ENCODE assay signal across 11 mouse cellular contexts in the genomic region with DNA sequence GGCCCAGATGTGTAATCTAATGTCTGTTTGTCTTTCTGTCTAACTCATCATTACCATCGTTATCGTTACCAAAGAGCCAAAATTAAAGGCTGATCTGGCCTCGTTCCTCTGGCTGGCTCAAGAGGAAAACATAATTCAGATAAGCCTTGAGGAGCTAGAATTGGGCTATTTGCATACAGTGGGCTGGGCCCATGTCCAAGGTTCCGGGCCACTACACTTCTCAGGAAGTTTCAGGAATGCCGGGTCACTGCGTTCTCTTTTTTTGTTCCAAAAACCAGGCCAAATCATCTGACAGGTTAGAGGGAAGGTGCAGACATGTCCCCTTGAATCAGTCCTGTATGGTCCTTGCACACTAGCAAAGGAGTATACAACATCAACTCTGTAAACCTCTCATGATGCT.
A peak's percentile ranks its signal among the peaks of the same experiment; 100 is the strongest.
DNase-seq lines count a peak whose midpoint lies in the region; ATAC-seq lines count a peak whose summit lies in the region.
"Had no signal": no experiment of that assay in that cellular context is flagged by ENCODE, and none has a peak within 500 bp of the region (broad histone marks: within the 10 kb centered on the region; RNA-seq: fewer than 3 reads in every experiment).

No protein-coding gene starts in this region.

- WGBS in kidney, embryonic 15.5 days: 53% methylated on average over 6 of the region's 6 CpGs
- WGBS in intestine, embryonic 15.5 days: 66% methylated on average over 6 of the region's 6 CpGs

- DNase-seq in adrenal gland, adult 2 months: peak; percentile 24
- no peak for DNase-seq in adrenal gland, postnatal 4 days (ENCODE audit: low spot score in 2 of 2)
- peak; percentile 60 for DNase-seq in kidney, adult 18-20 months
- DNase-seq in kidney, postnatal 36 days: peak; percentile 47 to 79
- DNase-seq in lung, postnatal 4 days: peak; percentile 30 to 61
- no peak for DNase-seq in spleen, postnatal 14 days (ENCODE audit: low spot score in 2 of 2)
- DNase-seq: cerebellum, adult 11 months; midbrain, embryonic 14.5 days; retina, postnatal 1 day had no signal

- H3K27ac ChIP-seq in kidney, embryonic 15.5 days: no peak overlapping the region
- no peak overlapping the region for H3K27ac ChIP-seq in intestine, embryonic 15.5 days

- H3K9ac ChIP-seq in kidney, embryonic 15.5 days: no peak overlapping the region
- H3K9ac ChIP-seq in intestine, embryonic 15.5 days: no peak overlapping the region

- no peaks in the 10 kb centered on the region for H3K36me3 ChIP-seq in kidney, embryonic 15.5 days
- H3K36me3 ChIP-seq in intestine, embryonic 15.5 days: no peaks in the 10 kb centered on the region

- no peak overlapping the region for H3K4me2 ChIP-seq in kidney, embryonic 15.5 days
- H3K4me2 ChIP-seq in intestine, embryonic 15.5 days (replicated peaks): no peak overlapping the region

- no peaks in the 10 kb centered on the region for H3K9me3 ChIP-seq in kidney, embryonic 15.5 days (replicated peaks)
- H3K9me3 ChIP-seq in intestine, embryonic 15.5 days: no peaks in the 10 kb centered on the region

- 0 out of 2 replicates have a peak, but pooled peaks cover 7% of the 10 kb centered on the region for H3K4me1 ChIP-seq in kidney, embryonic 15.5 days
- no peaks in the 10 kb centered on the region for H3K4me1 ChIP-seq in intestine, embryonic 15.5 days (replicated peaks)

- ATAC-seq in kidney, embryonic 15.5 days (replicated peaks; ENCODE audit: low FRiP score): no peak
- no peak for ATAC-seq in intestine, embryonic 15.5 days

- no peak overlapping the region for H3K4me3 ChIP-seq in kidney, embryonic 15.5 days (replicated peaks)
- no peak overlapping the region for H3K4me3 ChIP-seq in intestine, embryonic 15.5 days (replicated peaks)

- H3K27me3 ChIP-seq in kidney, embryonic 15.5 days: no peaks in the 10 kb centered on the region
- no peaks in the 10 kb centered on the region for H3K27me3 ChIP-seq in intestine, embryonic 15.5 days (replicated peaks)

Comparison
In these comparisons a context has a peak if more than half of its experiments do, and no peak if none do; other contexts are left out.
1. DNase-seq: peak in adrenal gland, adult 2 months (single experiment), kidney, adult 18-20 months (single experiment), kidney, postnatal 36 days (2 of 2) and lung, postnatal 4 days (2 of 2); none in adrenal gland, postnatal 4 days (0 of 2) and spleen, postnatal 14 days (0 of 2).